ENCODE assay signal across 18 mouse cellular contexts in the genomic region with DNA sequence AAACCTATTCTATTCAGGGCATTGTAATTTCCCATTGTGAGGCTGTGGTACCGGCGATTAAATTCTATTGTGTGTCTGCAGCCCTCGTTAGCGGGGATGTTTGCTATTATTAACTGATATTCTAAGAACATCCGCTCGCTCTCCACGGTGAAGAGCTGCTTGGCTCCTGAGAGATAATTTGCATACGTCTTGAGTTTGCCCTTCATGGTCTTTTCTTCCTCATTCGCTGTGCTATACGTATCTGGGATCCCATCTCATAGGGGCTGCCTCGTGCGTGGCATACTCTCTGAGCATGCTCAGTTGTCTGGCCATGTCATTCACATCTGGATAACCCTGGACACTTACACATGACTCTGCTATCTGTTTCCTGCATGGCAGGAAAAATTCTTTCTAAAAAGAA.
DNase-seq lines count a peak whose midpoint lies in the region; ATAC-seq and TF ChIP-seq lines count a peak whose summit lies in the region.
"Had no signal": no experiment of that assay in that cellular context is flagged by ENCODE, and none has a peak within 500 bp of the region (broad histone marks: within the 10 kb centered on the region; RNA-seq: fewer than 3 reads in every experiment).

No protein-coding gene starts in this region.

- TF ChIP-seq CTCF in E14TG2a.4 (conservative IDR thresholded peaks at IDR 0.05; ENCODE audit: low read length), result no peak
- TF ChIP-seq CTCF in hindbrain, postnatal 0 days (IDR thresholded peaks at IDR 0.05; ENCODE audit: low read depth), result no peak

- no peak overlapping the region for H3K4me3 ChIP-seq in heart, embryonic 13.5 days
- H3K4me3 ChIP-seq in E14TG2a.4 (replicated peaks; ENCODE audit: low read length), result peak overlapping the region; percentile 26; the same call in 1 of the 2 replicates
- no peak overlapping the region for H3K4me3 ChIP-seq in hindbrain, postnatal 0 days (ENCODE audit: low read length)
- H3K4me3 ChIP-seq: limb, embryonic 13.5 days; liver, embryonic 15.5 days; midbrain, embryonic 12.5 days; neural tube, embryonic 12.5 days had no signal

- ATAC-seq in heart, embryonic 13.5 days (ENCODE audit: extremely low read depth, insufficient number of reproducible peaks, low FRiP score, low TSS enrichment), result no peak
- no peak for ATAC-seq in hindbrain, postnatal 0 days
- ATAC-seq: activated CD4-positive, CD25-positive, alpha-beta regulatory T cell, adult 4 months; intestine, embryonic 16.5 days had no signal

- H3K27ac ChIP-seq in heart, embryonic 13.5 days (replicated peaks), result 0 out of 2 replicates have a peak overlapping the region, but pooled peaks have one; percentile 24
- H3K27ac ChIP-seq in hindbrain, postnatal 0 days, result peak overlapping the region; percentile 4; the same call in 1 of the 2 replicates
- H3K27ac ChIP-seq: kidney, postnatal 0 days; limb, embryonic 13.5 days; liver, embryonic 15.5 days; midbrain, embryonic 12.5 days; neural tube, embryonic 12.5 days had no signal

- no peaks in the 10 kb centered on the region for H3K9me3 ChIP-seq in heart, embryonic 13.5 days
- H3K9me3 ChIP-seq in E14TG2a.4 (ENCODE audit: low read length), result no peaks in the 10 kb centered on the region
- H3K9me3 ChIP-seq in hindbrain, postnatal 0 days (ENCODE audit: low read length), result no peaks in the 10 kb centered on the region
- H3K9me3 ChIP-seq: limb, embryonic 13.5 days; liver, embryonic 15.5 days; midbrain, embryonic 12.5 days; neural tube, embryonic 12.5 days had no signal

- no peaks in the 10 kb centered on the region for H3K36me3 ChIP-seq in heart, embryonic 13.5 days
- H3K36me3 ChIP-seq in E14TG2a.4 (ENCODE audit: insufficient read depth, low read length), result no peaks in the 10 kb centered on the region
- H3K36me3 ChIP-seq in hindbrain, postnatal 0 days (ENCODE audit: insufficient read depth, low read length), result no peaks in the 10 kb centered on the region
- H3K36me3 ChIP-seq: limb, embryonic 13.5 days; liver, embryonic 15.5 days; midbrain, embryonic 12.5 days; neural tube, embryonic 12.5 days had no signal

- H3K4me1 ChIP-seq in heart, embryonic 13.5 days, result peaks cover 12% of the 10 kb centered on the region
- H3K4me1 ChIP-seq in E14TG2a.4 (replicated peaks; ENCODE audit: low read depth, low read length), result peaks cover 51% of the 10 kb centered on the region
- peaks cover 3% of the 10 kb centered on the region; the same call in 1 of the 2 replicates for H3K4me1 ChIP-seq in hindbrain, postnatal 0 days (ENCODE audit: insufficient read depth, low read length)
- H3K4me1 ChIP-seq: limb, embryonic 13.5 days; liver, embryonic 15.5 days; neural tube, embryonic 12.5 days had no signal

- H3K27me3 ChIP-seq in heart, embryonic 13.5 days (replicated peaks), result no peaks in the 10 kb centered on the region
- no peaks in the 10 kb centered on the region for H3K27me3 ChIP-seq in E14TG2a.4 (ENCODE audit: insufficient read depth, low read length)
- H3K27me3 ChIP-seq in hindbrain, postnatal 0 days (ENCODE audit: insufficient read depth, low read length), result no peaks in the 10 kb centered on the region
- H3K27me3 ChIP-seq: limb, embryonic 13.5 days; liver, embryonic 15.5 days; midbrain, embryonic 12.5 days; neural tube, embryonic 12.5 days had no signal

- 28% methylated on average over 12 of the region's 12 CpGs for WGBS in heart, embryonic 13.5 days
- WGBS in hindbrain, postnatal 0 days, result 24% methylated on average over 12 of the region's 12 CpGs

- H3K4me2 ChIP-seq in heart, embryonic 13.5 days, result peak overlapping the region; percentile 36
- no peak overlapping the region for H3K4me2 ChIP-seq in hindbrain, postnatal 0 days (ENCODE audit: low read depth, low read length)
- H3K4me2 ChIP-seq: limb, embryonic 13.5 days; liver, embryonic 15.5 days; midbrain, embryonic 12.5 days; neural tube, embryonic 12.5 days had no signal

- H3K9ac ChIP-seq in heart, embryonic 13.5 days, result 0 out of 2 replicates have a peak overlapping the region, but pooled peaks have one; percentile 3
- H3K9ac ChIP-seq in hindbrain, postnatal 0 days (replicated peaks; ENCODE audit: low read length), result no peak overlapping the region
- H3K9ac ChIP-seq: limb, embryonic 13.5 days; liver, embryonic 15.5 days; midbrain, embryonic 12.5 days; neural tube, embryonic 12.5 days had no signal

- no peak for DNase-seq in heart, adult 11 months
- peak; percentile 58 for DNase-seq in MN1 (ENCODE audit: low spot score)
- DNase-seq in hindbrain, postnatal 0 days (ENCODE audit: low spot score), result peak; percentile 24
- no peak for DNase-seq in spleen, postnatal 14 days (ENCODE audit: low spot score in 2 of 2)
- DNase-seq in frontal cortex, postnatal 25 days (ENCODE audit: low spot score in 2 of 2), result no peak
- DNase-seq: adrenal gland, postnatal 25 days; cerebellum, adult 9-10 months; embryo, embryonic 11 days; lung, postnatal 14 days had no signal

Comparison
In these comparisons a context has a peak if more than half of its experiments do, and no peak if none do; other contexts are left out.
1. DNase-seq: peak in MN1 (single experiment) and hindbrain, postnatal 0 days (single experiment); none in heart, adult 11 months (single experiment), spleen, postnatal 14 days (0 of 2) and frontal cortex, postnatal 25 days (0 of 2).